Mouse (Mus musculus) bone marrow macrophage, adult 2 months (primary cell): ENCODE results near the gene Chst8. TPM values are rescaled to one million over a fixed set of nuclear protein-coding genes. Genes with fewer than 3 reads are reported as not detected.

Experiments used
- H3K27ac ChIP-seq: 2 replicates; pipeline ENCODE4 v1.5.1; 2012; ENCODE audit warnings: low read depth, low read length; ENCODE audit not compliant: insufficient read depth
- H3K4me1 ChIP-seq: 2 replicates; pipeline ENCODE4 v1.6.1; 2012; ENCODE audit warnings: low read length; ENCODE audit not compliant: control insufficient read depth, insufficient read depth
- H3K4me3 ChIP-seq: 2 replicates; pipeline ENCODE4 v1.5.1; 2012; ENCODE audit warnings: mild to moderate bottlenecking, low read length, moderate library complexity; ENCODE audit not compliant: insufficient read depth
- CTCF ChIP-seq: IDR thresholded peaks from 2 replicates; pipeline ENCODE4 v1.5.1; 2012; ENCODE audit warnings: low read depth, mild to moderate bottlenecking, low read length, moderate library complexity
- POLR2A ChIP-seq: IDR thresholded peaks from 2 replicates; pipeline ENCODE4 v1.6.1; 2012; ENCODE audit warnings: mild to moderate bottlenecking, low read depth, low read length, borderline replicate concordance
- polyA plus RNA-seq: library from polyadenylated mRNA; stranded (reverse); fragments of >200 nt; gene quantifications from 2 replicates; pipeline ENCODE4 v1.2.4, GENCODE M21; 2012; ENCODE audit not compliant: missing spikeins, insufficient read depth, insufficient read length

The Chst8 gene
- polyA plus RNA-seq, 1 experiment: not detected

DNA sequence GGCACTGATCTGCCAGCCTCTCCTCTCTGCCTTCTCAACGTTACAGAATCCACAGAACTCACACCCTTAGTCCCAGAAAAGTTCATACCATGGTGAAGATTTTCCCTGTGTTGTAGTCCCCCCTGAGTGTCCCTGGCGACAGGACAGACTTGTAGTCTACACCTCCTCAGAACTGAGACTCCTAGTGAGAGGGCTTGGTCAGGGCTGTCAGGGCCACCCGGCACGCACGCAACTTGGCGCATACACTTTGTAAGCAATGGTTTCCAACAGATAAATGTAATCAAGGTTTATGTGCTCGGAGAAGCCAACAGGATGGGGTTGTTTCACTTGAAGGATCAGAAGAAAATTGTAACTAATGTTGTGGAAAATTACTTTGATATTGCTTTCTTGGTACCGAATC is 67.5 kb downstream of the Chst8 start:
- TF ChIP-seq POLR2A: no peak
- no peak for TF ChIP-seq CTCF
- no peak overlapping the region for H3K4me3 ChIP-seq
- H3K4me1 ChIP-seq: no peaks in the 10 kb centered on the region
- H3K27ac ChIP-seq: no peak overlapping the region

DNA sequence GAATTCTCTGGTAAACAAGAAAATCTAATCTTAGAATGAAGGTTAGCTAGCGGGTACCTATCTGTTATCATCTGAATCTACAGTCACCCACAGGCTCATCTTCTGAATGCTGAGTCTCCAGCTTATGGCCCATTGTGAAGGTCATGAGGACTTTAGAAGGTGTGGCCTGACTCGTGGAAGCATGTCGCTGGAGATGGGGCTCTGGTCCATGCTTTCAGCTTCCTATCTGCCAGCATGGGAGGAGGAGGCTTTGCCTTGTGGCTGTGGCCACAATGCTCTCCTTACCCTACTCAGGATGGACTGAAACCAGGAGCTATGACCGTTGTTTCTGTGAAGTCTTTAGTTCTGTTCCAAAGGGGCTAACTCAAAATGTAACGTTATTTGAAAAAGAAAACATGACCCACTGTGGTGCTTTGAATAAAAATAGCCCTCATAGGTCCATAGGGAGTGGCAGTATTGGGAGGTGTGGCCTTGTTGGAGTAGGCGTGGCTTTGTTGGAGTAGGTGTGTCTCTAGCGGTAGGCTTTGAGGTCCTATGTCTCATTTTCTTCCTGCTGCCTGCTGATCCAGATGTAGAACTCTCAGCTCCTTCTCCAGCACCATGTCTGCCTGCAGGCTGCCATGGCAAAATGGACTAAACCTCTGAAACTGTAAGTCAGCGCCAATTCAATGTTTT is 69.0 kb downstream of the Chst8 start:
- no peak for TF ChIP-seq CTCF
- no peak for TF ChIP-seq POLR2A

DNA sequence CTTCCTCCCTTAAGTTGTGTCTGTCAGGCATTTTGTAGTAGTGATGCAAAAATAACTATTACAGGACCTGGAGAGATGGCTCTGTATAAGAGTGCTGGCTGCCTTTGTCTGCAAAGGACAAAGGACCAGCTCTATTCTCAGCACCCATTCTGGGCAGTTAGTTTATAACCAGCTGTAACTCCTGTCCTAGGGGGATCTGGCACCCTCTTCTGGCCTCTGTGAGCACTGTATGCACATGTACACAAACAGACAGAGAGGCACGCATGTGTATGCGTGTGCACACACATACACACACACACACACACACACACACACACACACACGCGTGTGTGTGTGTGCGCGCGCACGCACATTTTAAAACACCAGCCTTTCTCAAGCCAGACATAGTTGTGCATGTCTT is 73.1 kb downstream of the Chst8 start:
- Histone ChIP-seq H3K4me3 (no peak overlapping the region), H3K4me1 (no peaks in the 10 kb centered on the region), H3K27ac (no peak overlapping the region)
- TF ChIP-seq POLR2A: no peak
- TF ChIP-seq CTCF: no peak

More for the DNA sequence above, 69.0 kb downstream of the Chst8 start:
- no peak overlapping the region for H3K4me3 ChIP-seq
- H3K4me1 ChIP-seq: no peaks in the 10 kb centered on the region
- H3K27ac ChIP-seq: no peak overlapping the region

DNA sequence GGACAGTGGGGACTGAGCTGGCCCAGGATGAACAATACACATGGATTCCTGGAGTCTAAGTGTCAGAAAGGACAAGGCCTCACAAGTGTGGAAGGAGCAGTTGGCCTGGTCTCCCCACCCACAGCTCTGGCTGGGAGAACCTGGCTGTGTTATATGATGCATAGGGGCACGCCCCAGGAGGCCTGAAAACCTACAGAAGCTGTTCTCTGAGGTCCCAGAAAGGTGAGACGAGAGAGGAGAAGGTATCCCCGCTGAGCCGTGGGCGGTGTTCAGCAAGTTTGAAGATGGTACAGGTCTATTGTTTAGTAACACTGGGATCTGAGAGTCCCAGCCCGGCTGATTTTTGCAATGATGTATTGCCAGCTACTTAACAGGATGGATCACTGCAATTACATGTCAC is 75.3 kb downstream of the Chst8 start:
- H3K4me3 ChIP-seq: no peak overlapping the region
- H3K4me1 ChIP-seq: no peaks in the 10 kb centered on the region
- no peak overlapping the region for H3K27ac ChIP-seq
- TF ChIP-seq POLR2A (no peak), CTCF (no peak)

DNA sequence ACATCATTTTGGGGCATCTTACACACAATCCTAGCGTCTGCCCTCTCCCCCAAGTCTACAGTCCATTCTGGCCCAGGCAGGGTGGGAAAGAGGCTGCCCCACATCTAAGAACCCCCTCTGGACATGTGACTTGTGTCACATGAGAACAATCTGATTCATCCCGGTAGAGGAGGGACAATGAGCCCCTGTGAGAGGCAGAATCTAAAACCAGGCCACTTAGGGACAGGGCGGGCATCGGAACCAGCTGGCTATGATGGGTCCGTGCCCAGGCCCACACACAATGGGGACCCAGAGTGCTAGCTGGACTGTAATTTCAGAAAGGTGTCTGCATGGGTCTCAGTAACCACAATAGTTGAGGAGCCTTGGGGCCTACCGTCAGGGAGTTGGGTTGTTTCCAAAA is 78.2 kb downstream of the Chst8 start:
- Histone ChIP-seq H3K27ac (no peak overlapping the region), H3K4me3 (no peak overlapping the region), H3K4me1 (no peaks in the 10 kb centered on the region)
- TF ChIP-seq CTCF (no peak), POLR2A (no peak)

DNA sequence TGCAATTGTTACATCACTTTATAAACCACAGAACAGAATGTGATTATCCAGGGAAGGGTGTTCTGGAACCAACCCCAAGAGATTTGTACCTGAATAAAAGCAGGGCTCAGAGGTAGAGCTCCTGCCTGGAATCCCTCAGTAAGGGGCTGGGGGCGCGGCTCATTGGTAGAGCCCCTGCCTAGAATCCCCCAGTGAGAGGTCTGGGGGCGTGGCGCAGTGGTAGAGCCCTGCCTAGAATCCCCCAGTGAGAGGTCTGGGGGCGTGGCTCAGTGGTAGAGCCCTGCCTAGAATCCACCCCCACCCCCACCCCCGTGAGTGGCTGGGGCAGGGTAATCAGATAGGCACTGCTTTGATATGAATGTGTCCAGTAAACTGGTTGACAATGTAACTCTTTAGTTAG is 83.6 kb downstream of the Chst8 start:
- no peak overlapping the region for H3K27ac ChIP-seq
- no peak overlapping the region for H3K4me3 ChIP-seq
- no peaks in the 10 kb centered on the region for H3K4me1 ChIP-seq
- TF ChIP-seq CTCF (no peak), POLR2A (no peak)

DNA sequence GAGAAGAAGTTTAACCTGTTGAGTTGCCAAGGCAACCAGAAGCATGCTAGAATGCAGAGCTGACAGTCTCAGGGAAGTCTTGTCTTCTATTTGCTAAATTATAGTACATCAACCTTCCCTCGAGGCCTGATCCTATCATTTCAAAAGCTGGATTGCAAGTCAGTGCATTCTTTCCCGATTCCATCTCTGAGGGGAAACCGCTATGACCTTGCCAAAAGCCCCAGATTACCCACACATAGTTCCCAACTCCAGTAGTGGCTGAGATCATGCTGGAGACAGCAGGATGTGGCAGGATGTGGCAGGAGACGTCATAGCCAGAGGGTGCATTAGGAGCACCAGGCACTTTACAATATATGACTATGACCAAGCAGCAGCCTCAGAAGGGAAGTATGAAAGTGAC is 87.3 kb downstream of the Chst8 start:
- Histone ChIP-seq H3K4me3 (no peak overlapping the region), H3K27ac (no peak overlapping the region), H3K4me1 (no peaks in the 10 kb centered on the region)
- TF ChIP-seq POLR2A: no peak

DNA sequence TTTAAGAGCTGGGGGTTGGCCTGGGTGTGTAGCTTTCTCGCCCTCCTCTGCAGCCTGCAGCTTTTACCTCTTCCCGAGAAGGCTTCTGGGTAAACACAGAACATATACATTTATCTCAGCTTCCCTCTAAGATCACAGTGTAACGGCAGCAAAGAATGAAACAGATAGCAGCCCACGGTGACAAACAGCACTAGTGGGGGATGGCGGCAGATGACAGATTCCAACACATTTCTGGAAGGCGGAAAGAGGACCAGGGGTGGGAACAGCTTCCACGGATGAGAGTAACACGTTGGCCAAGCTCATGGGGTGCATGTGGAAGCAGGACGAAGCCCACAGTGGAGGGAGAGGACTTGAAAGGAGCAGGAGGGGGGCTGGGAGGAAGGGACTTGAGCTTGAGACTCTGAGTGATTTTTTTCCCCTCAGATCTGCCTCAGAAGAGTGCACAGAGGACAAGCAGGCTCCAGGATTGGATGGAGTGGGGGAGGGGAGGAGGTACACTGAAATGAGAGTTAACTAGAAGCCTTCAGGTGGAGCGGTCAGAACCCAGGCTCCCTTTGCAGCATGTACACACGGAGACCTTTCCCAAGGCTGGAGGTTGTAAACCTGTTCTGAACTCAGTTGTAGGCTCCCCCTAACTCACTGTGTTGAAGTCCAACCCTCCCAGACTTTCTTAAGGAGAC is 89.8 kb downstream of the Chst8 start:
- no peak overlapping the region for H3K4me3 ChIP-seq
- TF ChIP-seq CTCF (no peak), POLR2A (no peak)
- H3K4me1 ChIP-seq: no peaks in the 10 kb centered on the region
- H3K27ac ChIP-seq: no peak overlapping the region

DNA sequence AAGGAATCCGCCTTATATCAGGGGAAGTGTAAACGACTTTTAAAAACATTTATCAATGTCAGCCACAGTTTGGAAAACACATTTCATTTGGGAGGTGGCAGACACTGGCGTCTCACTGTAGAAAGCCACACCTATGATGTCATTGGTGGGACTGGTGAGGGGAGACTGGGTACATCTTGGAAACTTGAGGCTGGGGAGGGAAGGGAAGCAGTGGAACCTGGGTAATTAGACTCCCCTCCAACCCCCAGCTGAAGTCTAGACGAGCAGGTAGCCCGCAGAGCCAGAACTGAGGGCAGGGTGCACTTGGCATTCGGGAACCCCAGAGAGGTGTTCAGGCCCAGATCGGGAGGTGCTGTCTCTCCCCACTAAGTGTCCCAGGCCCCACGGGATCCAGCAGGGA is 90.4 kb downstream of the Chst8 start:
- TF ChIP-seq POLR2A: no peak
- no peak for TF ChIP-seq CTCF
- H3K4me1 ChIP-seq: no peaks in the 10 kb centered on the region
- no peak overlapping the region for H3K27ac ChIP-seq
- H3K4me3 ChIP-seq: no peak overlapping the region

DNA sequence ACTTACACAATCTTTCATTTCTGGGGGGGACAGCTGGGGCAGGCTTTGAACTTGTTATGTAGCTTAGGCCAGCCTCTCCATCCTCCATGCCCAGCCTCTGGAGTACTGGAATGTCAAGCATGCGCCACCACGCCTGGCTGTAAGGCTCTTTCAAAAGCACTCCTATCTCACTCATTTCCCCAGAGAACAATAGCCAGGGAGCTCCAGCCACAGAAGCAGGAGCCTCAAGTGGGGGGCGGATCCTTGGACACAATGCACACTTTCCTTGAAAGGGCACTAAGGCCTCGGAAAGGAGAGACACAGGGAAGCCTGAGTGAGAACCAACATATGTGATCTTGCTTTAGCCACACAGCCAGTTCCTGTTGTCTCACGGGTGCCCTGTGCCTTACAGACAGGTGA is 90.9 kb downstream of the Chst8 start:
- Histone ChIP-seq H3K4me1 (no peaks in the 10 kb centered on the region), H3K4me3 (no peak overlapping the region), H3K27ac (no peak overlapping the region)
- TF ChIP-seq CTCF (no peak), POLR2A (no peak)
